Mouse (Mus musculus) forebrain, postnatal 0 days (tissue): ENCODE results near the gene Acvr1. TPM values are rescaled to one million over a fixed set of nuclear protein-coding genes. Genes with fewer than 3 reads are reported as not detected.

Experiments used
- ATAC-seq: fragments of 200-750 bp; cut with Nextera tagmentation; 2 replicates; pipeline ENCODE4 v1.8.0; 2017; ENCODE audit warnings: mild to moderate bottlenecking, moderate library complexity
- DNase-seq: peaks from one replicate; pipeline ENCODE4 v3.0.0-alpha.2; 2015
- H3K27ac ChIP-seq: fragments of 300-500 bp; sonication (generic); 2 replicates; pipeline ENCODE4 v1.5.1; 2014; ENCODE audit warnings: low read depth, mild to moderate bottlenecking, antibody characterized with exemption, low read length, moderate library complexity, mixed read lengths
- H3K27me3 ChIP-seq: fragments of 300-500 bp; sonication (generic); 2 replicates; pipeline ENCODE4 v1.6.1; 2014; ENCODE audit warnings: mild to moderate bottlenecking, low read length, mixed read lengths; ENCODE audit not compliant: insufficient read depth
- H3K36me3 ChIP-seq: fragments of 300-500 bp; sonication (generic); 2 replicates; pipeline ENCODE4 v1.6.1; 2014; ENCODE audit warnings: mild to moderate bottlenecking, moderate library complexity; ENCODE audit not compliant: insufficient read depth
- H3K4me1 ChIP-seq: fragments of 300-500 bp; sonication (generic); 2 replicates; pipeline ENCODE4 v1.6.1; 2014; ENCODE audit warnings: antibody characterized with exemption; ENCODE audit not compliant: insufficient read depth
- H3K4me2 ChIP-seq: fragments of 300-500 bp; sonication (generic); 2 replicates; pipeline ENCODE4 v1.6.1; 2014; ENCODE audit warnings: low read depth, mild to moderate bottlenecking, moderate library complexity
- H3K4me3 ChIP-seq: fragments of 300-500 bp; sonication (generic); 2 replicates; pipeline ENCODE4 v1.5.1; 2014; ENCODE audit warnings: low read depth, low read length, mixed read lengths
- H3K9ac ChIP-seq: fragments of 300-500 bp; sonication (generic); 2 replicates; pipeline ENCODE4 v1.6.1; 2014; ENCODE audit warnings: mild to moderate bottlenecking
- H3K9me3 ChIP-seq: fragments of 300-500 bp; sonication (generic); 2 replicates; pipeline ENCODE4 v1.6.1; 2016; ENCODE audit warnings: low read length
- CTCF ChIP-seq: sonication (generic); IDR thresholded peaks from 2 replicates; pipeline ENCODE4 v1.5.1; 2016; ENCODE audit warnings: antibody characterized with exemption, control low read depth, low read depth
- WGBS: fragments of 180-500 bp; shearing (Covaris S2); extraction: QIAGEN DNeasy Blood & Tissue Kit; methylation state at CpG from one replicate; pipeline ENCODE4 v1.1.7; 2014; 5-methylcytosine and 5-hydroxymethylcytosine counted together
- polyA plus RNA-seq: library from polyadenylated mRNA; unstranded; fragments of >200 nt; fragmentation: Nextera tagmentation; extraction: Ambion mirVana; gene quantifications from 2 replicates; pipeline ENCODE4 v1.2.1, GENCODE M21; 2015
- total RNA-seq: library from RNA; depleted of rRNA; stranded (reverse); fragments of >200 nt; gene quantifications from 2 replicates; pipeline ENCODE4 v1.2.3, GENCODE M21; 2014

Acvr1 gene
- total and polyA plus RNA-seq, 2 experiments from 2014 or later, result 6.4 to 16.4 TPM

GRCm38 (mm10) chr2:58485152-58485551, 81.8 kb downstream of the Acvr1 start:
- 10% methylated on average over 4 of the region's 4 CpGs for WGBS
- DNase-seq, result peak; percentile 40

GRCm38 (mm10) chr2:58484284-58484965, 82.5 kb downstream of the Acvr1 start:
- Histone ChIP-seq H3K36me3 (peaks cover 3% of the 10 kb centered on the region; the same call in 1 of the 2 replicates), H3K9ac (no peak overlapping the region), H3K4me1 (peaks cover 15% of the 10 kb centered on the region; the same call in 1 of the 2 replicates), H3K9me3 (no peaks in the 10 kb centered on the region), H3K27ac (no peak overlapping the region), H3K27me3 (no peaks in the 10 kb centered on the region), H3K4me3 (no peak overlapping the region), H3K4me2 (no peak overlapping the region)
- no peak for TF ChIP-seq CTCF
- ATAC-seq (peak; percentile 59), DNase-seq (no peak)
- 42% methylated on average over 7 of the region's 7 CpGs for WGBS

More at GRCm38 (mm10) chr2:58485152-58485551, 81.8 kb downstream of the Acvr1 start:
- Histone ChIP-seq H3K27me3 (no peaks in the 10 kb centered on the region), H3K36me3 (peaks cover 6% of the 10 kb centered on the region; the same call in 1 of the 2 replicates), H3K4me1 (peaks cover 15% of the 10 kb centered on the region; the same call in 1 of the 2 replicates), H3K4me3 (no peak overlapping the region), H3K4me2 (no peak overlapping the region), H3K9ac (no peak overlapping the region), H3K27ac (no peak overlapping the region), H3K9me3 (no peaks in the 10 kb centered on the region)
- no peak for ATAC-seq
- no peak for TF ChIP-seq CTCF

GRCm38 (mm10) chr2:58481450-58482100, 85.4 kb downstream of the Acvr1 start:
- Histone ChIP-seq H3K4me3 (no peak overlapping the region), H3K9ac (no peak overlapping the region), H3K9me3 (no peaks in the 10 kb centered on the region), H3K4me2 (no peak overlapping the region), H3K27ac (no peak overlapping the region), H3K27me3 (no peaks in the 10 kb centered on the region), H3K4me1 (peaks cover 12% of the 10 kb centered on the region; the same call in 1 of the 2 replicates), H3K36me3 (peaks cover 3% of the 10 kb centered on the region)
- no peak for DNase-seq
- 73% methylated on average over 9 of the region's 9 CpGs for WGBS
- TF ChIP-seq CTCF, result no peak
- ATAC-seq, result no peak

- ATAC-seq (no peak), DNase-seq (no peak)
- WGBS, result 76% methylated on average over 6 of the region's 6 CpGs
- peaks cover 11% of the 10 kb centered on the region; the same call in 1 of the 2 replicates for H3K4me1 ChIP-seq
- no peaks in the 10 kb centered on the region for H3K9me3 ChIP-seq
- no peaks in the 10 kb centered on the region for H3K27me3 ChIP-seq
- H3K9ac ChIP-seq, result no peak overlapping the region
- H3K27ac ChIP-seq, result no peak overlapping the region
- no peak overlapping the region for H3K4me2 ChIP-seq
- no peak for TF ChIP-seq CTCF
- H3K36me3 ChIP-seq, result peaks cover 3% of the 10 kb centered on the region
- no peak overlapping the region for H3K4me3 ChIP-seq
Measured at GRCm38 (mm10) chr2:58480764-58481163, 86.2 kb downstream of the Acvr1 start.

- TF ChIP-seq CTCF, result no peak
- Histone ChIP-seq H3K27me3 (no peaks in the 10 kb centered on the region), H3K4me1 (peaks cover 7% of the 10 kb centered on the region; the same call in 1 of the 2 replicates), H3K9me3 (no peaks in the 10 kb centered on the region), H3K4me2 (no peak overlapping the region), H3K4me3 (no peak overlapping the region), H3K9ac (no peak overlapping the region), H3K36me3 (peaks cover 3% of the 10 kb centered on the region), H3K27ac (no peak overlapping the region)
- ATAC-seq (no peak), DNase-seq (no peak)
- 84% methylated on average over 10 of the region's 10 CpGs for WGBS
Measured at GRCm38 (mm10) chr2:58479536-58479935, 87.4 kb downstream of the Acvr1 start.

- no peak for ATAC-seq
- H3K36me3 ChIP-seq, result peaks cover 10% of the 10 kb centered on the region
- H3K27me3 ChIP-seq, result no peaks in the 10 kb centered on the region
- 92% methylated on average over 4 of the region's 4 CpGs for whole genome bisulfite sequencing
- no peaks in the 10 kb centered on the region for H3K9me3 ChIP-seq
- no peak overlapping the region for H3K4me2 ChIP-seq
- no peak for TF ChIP-seq CTCF
- no peak overlapping the region for H3K4me3 ChIP-seq
- no peak for DNase-seq
- H3K4me1 ChIP-seq, result no peaks in the 10 kb centered on the region
- no peak overlapping the region for H3K9ac ChIP-seq
- no peak overlapping the region for H3K27ac ChIP-seq
Measured at GRCm38 (mm10) chr2:58478144-58478543, 88.8 kb downstream of the Acvr1 start.
